Mouse (Mus musculus): ENCODE measurements around the gene Ppp5c. TPM values are rescaled to one million over a fixed set of nuclear protein-coding genes. Genes with fewer than 3 reads are reported as not detected.

Ppp5c gene
- total and polyA plus RNA-seq, 3 experiments: 94.2 to 249 (median 178) TPM

- Histone ChIP-seq H3K4me1 (ENCODE audit: control insufficient read depth in 1 of 2, insufficient read depth in 2 of 2, low read length in 2 of 2) (peaks cover 4 to 15% of the 10 kb centered on the region in 2 experiments; a peak in 3 of 4 replicates), H3K79me2 (ENCODE audit: control insufficient read depth, insufficient read depth, low read length, poor library complexity) (peaks cover 37% of the 10 kb centered on the region), H3K9me3 (replicated peaks; ENCODE audit: insufficient read depth, low read length) (no peaks in the 10 kb centered on the region), H3K27ac (ENCODE audit: control insufficient read depth, low read depth, low read length) (no peak overlapping the region), H3K4me3 (ENCODE audit: control insufficient read depth in 1 of 2, insufficient read depth in 1 of 2, low read depth in 2 of 2, low read length in 2 of 2) (no peak overlapping the region), H3K36me3 (ENCODE audit: control insufficient read depth in 1 of 2, insufficient read depth in 2 of 2, low read length in 2 of 2) (peaks cover 1 to 16% of the 10 kb centered on the region in 2 experiments), H3K9ac (ENCODE audit: control insufficient read depth, low read depth, low read length, poor library complexity, severe bottlenecking) (no peak overlapping the region), H3K27me3 (ENCODE audit: control insufficient read depth in 1 of 2, insufficient read depth in 2 of 2, low read length in 2 of 2) (no peaks in the 10 kb centered on the region)
- no peak for DNase-seq (ENCODE audit: low read depth, low spot score)
- TF ChIP-seq SMC3 (IDR thresholded peaks at IDR 0.05; ENCODE audit: low read depth, low read length): no peak
- no peak for TF ChIP-seq ELF1 (IDR thresholded peaks at IDR 0.05; ENCODE audit: low read depth, low read length)
- no peak for TF ChIP-seq MYB (IDR thresholded peaks at IDR 0.05; ENCODE audit: low read depth, low read length)
- TF ChIP-seq ZMIZ1 (IDR thresholded peaks at IDR 0.05; ENCODE audit: low read depth, low read length): no peak
These were observed 1.2 kb upstream of the Ppp5c start for GRCm38 (mm10) chr7:17028923-17029322.

- TF ChIP-seq CTCF (IDR thresholded peaks at IDR 0.05 in 2 of 3, conservative IDR thresholded peaks at IDR 0.05 in 1 of 3; ENCODE audit: control insufficient read depth in 1 of 3, insufficient read depth in 1 of 3, low read depth in 2 of 3, low read length in 3 of 3, poor library complexity in 1 of 3, severe bottlenecking in 1 of 3) (peak; percentile 62 to 74 (median 62)), MYC (IDR thresholded peaks at IDR 0.05; ENCODE audit: low read depth, low read length) (peak; percentile 93), MXI1 (IDR thresholded peaks at IDR 0.05; ENCODE audit: low read depth, low read length) (peak; percentile 94), USF1 (IDR thresholded peaks at IDR 0.05; ENCODE audit: low read depth, low read length) (0 out of 2 replicates have a peak, but pooled peaks have one; percentile 2), TBP (IDR thresholded peaks at IDR 0.05; ENCODE audit: low read depth, low read length) (0 out of 2 replicates have a peak, but pooled peaks have one; percentile 30), ELF1 (IDR thresholded peaks at IDR 0.05; ENCODE audit: low read depth, low read length) (no peak), POLR2AphosphoS5 (IDR thresholded peaks at IDR 0.05; ENCODE audit: borderline replicate concordance, low read depth, low read length) (0 out of 2 replicates have a peak, but pooled peaks have one; percentile 1), UBTF (IDR thresholded peaks at IDR 0.05; ENCODE audit: borderline replicate concordance, insufficient read depth, low read depth, low read length) (no peak), NELFE (IDR thresholded peaks at IDR 0.05; ENCODE audit: low read depth, low read length) (peak; percentile 31; the same call in 1 of the 2 replicates), CHD1 (IDR thresholded peaks at IDR 0.05; ENCODE audit: low read depth, low read length) (no peak), MAX (IDR thresholded peaks at IDR 0.05; ENCODE audit: low read length) (peak; percentile 63; the same call in 1 of the 2 replicates), RAD21 (IDR thresholded peaks at IDR 0.05; ENCODE audit: low read depth, low read length) (peak; percentile 12; the same call in 1 of the 2 replicates)
- Histone ChIP-seq H3K9ac (ENCODE audit: control insufficient read depth, low read depth, low read length, poor library complexity, severe bottlenecking) (peak overlapping the region; percentile 89), H3K4me3 (ENCODE audit: control insufficient read depth in 1 of 2, insufficient read depth in 1 of 2, low read depth in 2 of 2, low read length in 2 of 2) (peak overlapping the region; percentile 80 to 88), H3K79me2 (ENCODE audit: control insufficient read depth, insufficient read depth, low read length, poor library complexity) (peaks cover 46% of the 10 kb centered on the region), H3K4me1 (ENCODE audit: control insufficient read depth in 1 of 2, insufficient read depth in 2 of 2, low read length in 2 of 2) (peaks cover 4 to 15% of the 10 kb centered on the region in 2 experiments; a peak in 3 of 4 replicates), H3K9me3 (replicated peaks; ENCODE audit: insufficient read depth, low read length) (no peaks in the 10 kb centered on the region), H3K36me3 (ENCODE audit: control insufficient read depth in 1 of 2, insufficient read depth in 2 of 2, low read length in 2 of 2) (peaks cover 0 to 16% of the 10 kb centered on the region in 2 experiments; a peak in 3 of 4 replicates), H3K27ac (ENCODE audit: control insufficient read depth, low read depth, low read length) (peak overlapping the region; percentile 70), H3K27me3 (ENCODE audit: control insufficient read depth in 1 of 2, insufficient read depth in 2 of 2, low read length in 2 of 2) (no peaks in the 10 kb centered on the region)
- peak; percentile 90 for DNase-seq (ENCODE audit: low read depth, low spot score)
These were observed 775 bp downstream of the Ppp5c start for GRCm38 (mm10) chr7:17026710-17027587.
